Mouse (Mus musculus): ENCODE measurements around the gene Nprl3. TPM values are rescaled to one million over a fixed set of nuclear protein-coding genes. Genes with fewer than 3 reads are reported as not detected.
"Not testable (repeated sequence)": the region's sequence is repeated elsewhere in the genome, so short reads cannot be mapped to it uniquely, and the experiment has no call there.

Gene Nprl3
- polyA plus RNA-seq, 1 experiment from 2014 or later, result 34.6 TPM

DNA sequence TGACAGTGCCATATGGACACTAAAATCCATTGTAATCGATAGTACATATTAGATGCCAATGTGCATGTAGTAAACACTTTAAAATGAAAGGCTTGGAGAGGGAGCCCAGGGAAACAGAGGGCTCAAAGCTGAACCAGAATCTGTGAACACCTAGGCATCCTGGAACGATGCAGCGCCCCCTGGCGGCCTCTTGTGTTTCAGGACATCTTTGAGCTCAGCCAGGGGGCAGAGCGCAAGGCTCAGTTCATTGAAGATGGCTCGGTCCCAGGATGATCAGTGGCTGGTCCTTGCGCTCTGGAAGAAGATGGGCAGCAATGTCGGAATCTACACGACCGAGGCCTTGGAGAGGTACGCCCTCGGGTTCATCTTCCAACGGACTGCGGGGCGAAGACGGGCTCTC lies 32.4 kb upstream of the Nprl3 start, which contains the start of gene Hbq1a:
Hbq1a (plus strand) TSS at position 205 of the 400 bp plus-strand sequence.
- ATAC-seq, result peak; percentile 49
- not testable (repeated sequence) for H3K9ac ChIP-seq (ENCODE audit: low read depth, low read length); H3K4me1 ChIP-seq (ENCODE audit: control insufficient read depth, insufficient read depth, low read length); H3K27me3 ChIP-seq (replicated peaks; ENCODE audit: control insufficient read depth, insufficient read depth, low read length); H3K36me3 ChIP-seq (ENCODE audit: control insufficient read depth, insufficient read depth, low read length); H3K4me3 ChIP-seq (ENCODE audit: low read length); H3K27ac ChIP-seq (ENCODE audit: low read length); H3K9me3 ChIP-seq (ENCODE audit: control insufficient read depth, low read length)
- peak within 1 kb of the TSS; percentile 46 for H3K4me2 ChIP-seq (ENCODE audit: low read depth, low read length)
- WGBS, result 6% methylated on average over 16 of the region's 16 CpGs

DNA sequence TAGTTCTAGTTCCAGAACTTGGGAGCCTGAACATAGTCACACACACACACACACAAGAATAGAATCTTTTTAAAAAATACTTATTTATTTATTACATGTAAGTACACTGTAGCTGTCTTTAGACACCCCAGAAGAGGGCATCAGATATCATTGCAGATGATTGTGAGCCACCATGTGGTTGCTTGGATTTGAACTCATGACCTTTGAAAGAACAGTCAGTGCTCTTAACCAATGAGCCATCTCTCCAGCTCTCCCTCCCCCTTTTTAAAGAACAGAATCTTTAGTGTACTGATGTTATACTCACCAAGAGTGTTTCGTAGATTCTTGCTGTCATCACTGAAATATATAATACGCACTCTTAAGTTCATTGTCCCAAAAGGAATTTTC lies 31.0 kb upstream of the Nprl3 start:
- 92% methylated on average over 2 of the region's 2 CpGs for WGBS
- Histone ChIP-seq H3K9me3 (ENCODE audit: control insufficient read depth, low read length) (no peaks in the 10 kb centered on the region), H3K4me2 (ENCODE audit: low read depth, low read length) (no peak overlapping the region), H3K4me1 (ENCODE audit: control insufficient read depth, insufficient read depth, low read length) (no peaks in the 10 kb centered on the region), H3K9ac (ENCODE audit: low read depth, low read length) (no peak overlapping the region), H3K36me3 (ENCODE audit: control insufficient read depth, insufficient read depth, low read length) (no peaks in the 10 kb centered on the region), H3K27ac (ENCODE audit: low read length) (no peak overlapping the region), H3K4me3 (ENCODE audit: low read length) (no peak overlapping the region), H3K27me3 (replicated peaks; ENCODE audit: control insufficient read depth, insufficient read depth, low read length) (no peaks in the 10 kb centered on the region; the same call in 1 of the 2 replicates)
- peak; percentile 15; the same call in 1 of the 2 replicates for ATAC-seq

DNA sequence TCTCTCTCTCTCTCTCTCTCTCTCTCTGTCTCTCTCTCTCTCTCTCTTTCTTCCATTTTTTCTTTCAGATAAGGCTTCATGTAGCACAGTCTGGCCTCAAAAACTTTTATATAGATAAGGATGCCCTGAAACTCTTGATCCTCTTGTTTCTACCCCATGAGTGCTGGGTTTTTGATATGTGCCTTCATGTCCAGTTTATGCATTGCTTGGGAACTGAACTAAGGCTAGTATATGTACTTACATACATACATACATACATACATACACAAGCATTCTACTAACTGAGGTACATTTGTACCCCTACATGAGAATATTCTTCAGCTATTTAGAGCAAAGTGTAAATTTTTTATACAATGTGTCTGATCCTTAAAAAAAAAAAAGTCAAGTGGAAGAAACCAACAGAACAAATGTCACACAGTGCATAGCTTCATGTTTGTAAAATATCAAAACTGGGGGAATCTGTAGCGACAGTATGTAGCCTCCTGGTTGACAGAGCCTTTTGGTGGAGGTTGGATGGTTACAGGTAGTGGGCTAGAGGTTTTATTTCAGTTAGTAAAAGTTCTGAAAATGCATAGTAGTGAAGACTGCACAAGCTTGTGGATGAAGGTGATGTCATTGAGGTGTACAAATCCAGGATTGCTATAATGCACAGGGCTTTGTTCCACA lies 30.5 kb upstream of the Nprl3 start:
- H3K9me3 ChIP-seq (ENCODE audit: control insufficient read depth, low read length), result no peaks in the 10 kb centered on the region
- no peaks in the 10 kb centered on the region; the same call in 1 of the 2 replicates for H3K27me3 ChIP-seq (replicated peaks; ENCODE audit: control insufficient read depth, insufficient read depth, low read length)
- no peak overlapping the region for H3K4me3 ChIP-seq (ENCODE audit: low read length)
- no peak overlapping the region for H3K9ac ChIP-seq (ENCODE audit: low read depth, low read length)
- H3K27ac ChIP-seq (ENCODE audit: low read length), result no peak overlapping the region
- no peaks in the 10 kb centered on the region for H3K36me3 ChIP-seq (ENCODE audit: control insufficient read depth, insufficient read depth, low read length)
- no peak overlapping the region for H3K4me2 ChIP-seq (ENCODE audit: low read depth, low read length)
- 85% methylated on average over 1 of the region's 1 CpGs for WGBS
- peak; percentile 10; the same call in 1 of the 2 replicates for ATAC-seq
- H3K4me1 ChIP-seq (ENCODE audit: control insufficient read depth, insufficient read depth, low read length), result no peaks in the 10 kb centered on the region

DNA sequence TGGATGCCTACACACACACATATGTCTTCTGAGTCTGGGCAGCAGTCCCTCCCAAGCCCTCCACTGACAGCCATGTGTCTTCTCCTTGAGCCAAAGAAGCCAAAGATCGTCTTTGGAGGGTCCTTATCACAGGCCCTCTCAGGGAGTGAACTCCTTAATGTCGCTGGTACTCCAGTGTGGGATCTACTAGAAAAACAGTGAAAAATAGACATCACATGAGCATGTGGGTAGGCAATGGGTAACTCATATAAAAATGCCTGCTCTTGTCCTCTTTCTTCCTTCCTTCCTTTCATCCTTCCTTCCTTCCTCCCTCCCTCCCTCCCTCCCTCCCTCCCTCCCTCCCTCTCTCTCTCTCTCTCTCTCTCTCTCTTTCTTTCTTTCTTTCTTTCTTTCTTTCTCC lies 29.9 kb upstream of the Nprl3 start:
- not testable (repeated sequence) for H3K4me1 ChIP-seq (ENCODE audit: control insufficient read depth, insufficient read depth, low read length); H3K9me3 ChIP-seq (ENCODE audit: control insufficient read depth, low read length); H3K36me3 ChIP-seq (ENCODE audit: control insufficient read depth, insufficient read depth, low read length); H3K4me2 ChIP-seq (ENCODE audit: low read depth, low read length); H3K4me3 ChIP-seq (ENCODE audit: low read length); H3K9ac ChIP-seq (ENCODE audit: low read depth, low read length); ATAC-seq; H3K27ac ChIP-seq (ENCODE audit: low read length); H3K27me3 ChIP-seq (replicated peaks; ENCODE audit: control insufficient read depth, insufficient read depth, low read length)
- 41% methylated on average over 2 of the region's 2 CpGs for WGBS

DNA sequence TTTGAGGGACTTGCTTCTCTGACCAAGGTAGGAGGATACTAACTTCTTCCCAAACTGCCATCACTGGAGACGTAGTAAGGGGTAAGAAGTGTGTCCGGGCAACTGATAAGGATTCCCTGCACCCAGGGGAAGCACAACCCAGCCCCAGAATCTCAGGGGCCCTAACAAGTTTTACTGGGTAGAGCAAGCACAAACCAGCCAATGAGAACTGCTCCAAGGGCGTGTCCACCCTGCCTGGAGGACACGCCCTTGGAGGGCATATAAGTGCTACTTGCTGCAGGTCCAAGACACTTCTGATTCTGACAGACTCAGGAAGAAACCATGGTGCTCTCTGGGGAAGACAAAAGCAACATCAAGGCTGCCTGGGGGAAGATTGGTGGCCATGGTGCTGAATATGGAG lies 28.7 kb upstream of the Nprl3 start, which contains the start of gene Hba-a2:
Hba-a2 (plus strand) TSS at position 287 of the 400 bp plus-strand sequence.
- H3K4me1 ChIP-seq (ENCODE audit: control insufficient read depth, insufficient read depth, low read length); H3K27me3 ChIP-seq (replicated peaks; ENCODE audit: control insufficient read depth, insufficient read depth, low read length); H3K4me3 ChIP-seq (ENCODE audit: low read length); H3K36me3 ChIP-seq (ENCODE audit: control insufficient read depth, insufficient read depth, low read length); H3K9me3 ChIP-seq (ENCODE audit: control insufficient read depth, low read length); H3K27ac ChIP-seq (ENCODE audit: low read length); H3K9ac ChIP-seq (ENCODE audit: low read depth, low read length); H3K4me2 ChIP-seq (ENCODE audit: low read depth, low read length): not testable (repeated sequence)
- peak; percentile 69 for ATAC-seq
- WGBS, result no CpG with 5 or more reads among the region's 4 CpGs

DNA sequence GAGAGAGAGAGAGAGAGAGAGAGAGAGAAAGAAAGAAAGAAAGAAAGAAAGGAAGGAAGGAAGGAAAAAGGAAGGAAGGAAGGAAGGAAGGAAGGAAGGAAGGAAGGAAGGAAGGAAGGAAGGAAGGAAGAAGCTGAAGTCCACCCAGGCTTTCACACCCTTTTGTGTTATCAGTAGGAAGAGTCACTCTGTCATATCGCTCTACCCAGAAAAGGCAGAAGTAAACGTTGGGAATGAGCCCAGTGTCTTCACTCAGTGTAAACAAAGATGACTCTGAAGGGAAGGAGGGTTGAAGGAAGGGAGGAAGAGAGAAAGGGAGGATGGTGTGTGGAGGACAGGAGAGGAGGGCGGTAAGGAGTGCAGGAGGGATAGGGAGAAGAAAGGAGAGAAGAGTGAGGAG lies 26.0 kb upstream of the Nprl3 start:
- not testable (repeated sequence) for H3K27me3 ChIP-seq (replicated peaks; ENCODE audit: control insufficient read depth, insufficient read depth, low read length); H3K4me1 ChIP-seq (ENCODE audit: control insufficient read depth, insufficient read depth, low read length); H3K4me2 ChIP-seq (ENCODE audit: low read depth, low read length); H3K9ac ChIP-seq (ENCODE audit: low read depth, low read length); H3K36me3 ChIP-seq (ENCODE audit: control insufficient read depth, insufficient read depth, low read length); H3K9me3 ChIP-seq (ENCODE audit: control insufficient read depth, low read length); H3K27ac ChIP-seq (ENCODE audit: low read length); H3K4me3 ChIP-seq (ENCODE audit: low read length); ATAC-seq
- WGBS, result 51% methylated on average over 3 of the region's 3 CpGs

GRCm38 (mm10) chr11:32292819-32293218 lies 25.3 kb upstream of the Nprl3 start:
- not testable (repeated sequence) for H3K27me3 ChIP-seq (replicated peaks; ENCODE audit: control insufficient read depth, insufficient read depth, low read length); H3K4me3 ChIP-seq (ENCODE audit: low read length); H3K9me3 ChIP-seq (ENCODE audit: control insufficient read depth, low read length); H3K4me1 ChIP-seq (ENCODE audit: control insufficient read depth, insufficient read depth, low read length); H3K4me2 ChIP-seq (ENCODE audit: low read depth, low read length); H3K9ac ChIP-seq (ENCODE audit: low read depth, low read length); H3K27ac ChIP-seq (ENCODE audit: low read length); ATAC-seq; H3K36me3 ChIP-seq (ENCODE audit: control insufficient read depth, insufficient read depth, low read length)
- WGBS, result 83% methylated on average over 4 of the region's 4 CpGs

DNA sequence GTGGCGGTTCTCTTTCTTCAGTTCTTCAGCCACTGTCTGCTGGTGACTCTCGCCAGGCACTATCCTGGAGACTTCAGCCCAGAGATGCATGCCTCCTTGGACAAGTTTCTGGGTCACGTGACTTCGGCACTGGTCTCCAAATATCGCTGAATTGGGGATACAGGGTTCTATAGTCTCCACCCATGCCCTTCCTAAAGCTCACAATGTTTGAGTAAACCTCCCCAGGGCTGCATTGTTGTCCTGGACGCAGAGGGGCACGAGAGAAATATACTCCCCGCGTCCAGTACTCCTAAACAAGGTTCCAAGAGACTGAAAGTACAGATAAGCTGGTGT lies 20.0 kb upstream of the Nprl3 start:
- H3K9ac ChIP-seq (ENCODE audit: low read depth, low read length), result no peak overlapping the region
- peaks cover 4% of the 10 kb centered on the region for H3K27me3 ChIP-seq (replicated peaks; ENCODE audit: control insufficient read depth, insufficient read depth, low read length)
- no peak overlapping the region for H3K27ac ChIP-seq (ENCODE audit: low read length)
- ATAC-seq, result no peak
- no peak overlapping the region for H3K4me3 ChIP-seq (ENCODE audit: low read length)
- no peaks in the 10 kb centered on the region for H3K36me3 ChIP-seq (ENCODE audit: control insufficient read depth, insufficient read depth, low read length)
- no peaks in the 10 kb centered on the region for H3K9me3 ChIP-seq (ENCODE audit: control insufficient read depth, low read length)
- WGBS, result 63% methylated on average over 9 of the region's 9 CpGs
- H3K4me1 ChIP-seq (ENCODE audit: control insufficient read depth, insufficient read depth, low read length), result no peaks in the 10 kb centered on the region
- H3K4me2 ChIP-seq (ENCODE audit: low read depth, low read length), result no peak overlapping the region

DNA sequence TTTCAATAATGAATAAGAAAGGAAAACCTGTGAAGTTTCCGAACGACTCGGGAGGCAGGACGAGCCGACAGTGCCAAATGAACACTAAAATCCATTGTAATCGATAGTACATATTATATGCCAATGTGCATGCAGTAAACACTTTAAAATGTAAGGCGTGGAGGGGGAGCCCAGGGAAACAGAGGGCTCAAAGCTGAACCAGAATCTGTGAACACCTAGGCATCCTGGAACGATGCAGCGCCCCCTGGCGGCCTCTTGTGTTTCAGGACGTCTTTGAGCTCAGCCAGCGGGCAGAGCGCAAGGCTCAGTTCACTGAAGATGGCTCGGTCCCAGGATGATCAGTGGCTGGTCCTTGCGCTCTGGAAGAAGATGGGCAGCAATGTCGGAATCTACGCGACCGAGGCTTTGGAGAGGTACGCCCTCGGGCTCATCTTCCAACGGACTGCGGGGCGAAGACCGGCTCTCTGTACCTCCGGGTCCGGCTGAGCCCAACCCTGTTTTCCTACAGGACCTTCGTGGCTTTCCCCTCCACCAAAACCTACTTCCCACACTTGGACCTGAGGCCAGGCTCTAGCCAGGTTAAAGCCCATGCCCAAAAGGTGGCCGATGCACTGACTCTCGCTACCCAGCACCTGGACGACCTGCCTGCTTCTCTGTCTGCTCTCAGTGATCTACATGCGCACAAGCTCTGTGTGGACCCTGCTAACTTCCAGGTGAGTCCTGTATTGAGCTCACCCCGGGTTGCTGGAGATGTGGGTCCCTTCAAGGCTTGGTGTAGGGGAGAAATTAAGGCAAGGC lies 19.4 kb upstream of the Nprl3 start, which contains the start of gene Hbq1b:
Hbq1b (plus strand) TSS at position 271 of the 798 bp plus-strand sequence.
- not testable (repeated sequence) for H3K9me3 ChIP-seq (ENCODE audit: control insufficient read depth, low read length); H3K27me3 ChIP-seq (replicated peaks; ENCODE audit: control insufficient read depth, insufficient read depth, low read length); H3K27ac ChIP-seq (ENCODE audit: low read length); H3K4me1 ChIP-seq (ENCODE audit: control insufficient read depth, insufficient read depth, low read length); H3K36me3 ChIP-seq (ENCODE audit: control insufficient read depth, insufficient read depth, low read length)
- H3K9ac ChIP-seq (ENCODE audit: low read depth, low read length), result 0 out of 2 replicates have a peak within 1 kb of the TSS, but pooled peaks have one; percentile 37
- H3K4me3 ChIP-seq (ENCODE audit: low read length), result peak within 1 kb of the TSS; percentile 31; the same call in 1 of the 2 replicates
- 0 out of 2 replicates have a peak, but pooled peaks have one; percentile 29 for ATAC-seq
- WGBS, result 19% methylated on average over 30 of the region's 33 CpGs
- peak within 1 kb of the TSS; percentile 48; the same call in 1 of the 2 replicates for H3K4me2 ChIP-seq (ENCODE audit: low read depth, low read length)

All from intestine, embryonic 16.5 days (tissue).